Mouse (Mus musculus) CH12.LX (cell line): ENCODE measurements at regions not wholly inside any gene's neighbourhood (a gene's known extent, or its start where the extent isn't known, plus 50 kb on each side); places are given as distances from the start of the nearest gene placed in this dataset.

Experiments
- DNase-seq: peaks from one replicate; pipeline ENCODE4 v3.0.0-alpha.2; 2013; ENCODE audit errors: extremely low read depth
- H3K27ac ChIP-seq: 2 replicates; pipeline ENCODE4 v1.5.1; 2012; ENCODE audit warnings: low read depth, mild to moderate bottlenecking, control low read depth, moderate library complexity; ENCODE audit not compliant: insufficient read depth
- H3K27me3 ChIP-seq: replicated peaks from 2 replicates; pipeline ENCODE3; 2012; ENCODE audit warnings: inconsistent platforms
- H3K36me3 ChIP-seq, 2 experiments: replicated peaks in 1 of 2; 2 replicates each; pipeline versions ENCODE3 to v1.6.1; 2012; ENCODE audit warnings: inconsistent platforms in 1 of 2, low read length in 1 of 2, mild to moderate bottlenecking in 1 of 2, mixed read lengths in 1 of 2, moderate library complexity in 1 of 2; ENCODE audit not compliant: control insufficient read depth in 1 of 2, insufficient read depth in 1 of 2
- H3K4me1 ChIP-seq, 2 experiments: 2 replicates each; pipeline ENCODE4 v1.6.1; 2012; ENCODE audit warnings: inconsistent platforms in 1 of 2, moderate library complexity in 1 of 2; ENCODE audit not compliant: insufficient read depth in 2 of 2, control insufficient read depth in 1 of 2
- H3K4me2 ChIP-seq: 2 replicates; pipeline ENCODE4 v1.6.1; 2012; ENCODE audit warnings: low read depth, mild to moderate bottlenecking, control low read depth; ENCODE audit not compliant: poor library complexity, insufficient read depth, severe bottlenecking
- H3K4me3 ChIP-seq, 3 experiments: fragments of 150-350 bp in 1 of 3; sonication (generic) in 1 of 3; replicated peaks in 1 of 3; 2 replicates each; pipeline versions ENCODE3 to v1.5.1; 2011 to 2012; ENCODE audit warnings: low read depth in 2 of 3, low read length in 2 of 3, mild to moderate bottlenecking in 2 of 3, moderate library complexity in 2 of 3, control low read depth in 1 of 3, improper control_type of control experiment in 1 of 3, inconsistent platforms in 1 of 3, mixed read lengths in 1 of 3; ENCODE audit not compliant: poor library complexity in 1 of 3
- H3K79me2 ChIP-seq: replicated peaks from 2 replicates; pipeline ENCODE4 v1.6.1; 2012; ENCODE audit warnings: mild to moderate bottlenecking, moderate library complexity; ENCODE audit not compliant: control insufficient read depth, poor library complexity, insufficient read depth, severe bottlenecking; ENCODE audit errors: extremely low read depth
- H3K9ac ChIP-seq: 2 replicates; pipeline ENCODE4 v1.6.1; 2012; ENCODE audit warnings: low read depth, mild to moderate bottlenecking, control low read depth, moderate library complexity; ENCODE audit not compliant: insufficient read depth
- H3K9me3 ChIP-seq: replicated peaks from 2 replicates; pipeline ENCODE3; 2012; ENCODE audit warnings: low read length, inconsistent platforms, mixed read lengths
- BHLHE40 ChIP-seq: IDR thresholded peaks from 2 replicates; pipeline ENCODE4 v1.6.1; 2011; ENCODE audit warnings: mild to moderate bottlenecking, low read depth, low read length, improper control_type of control experiment
- CHD2 ChIP-seq: IDR thresholded peaks from 2 replicates; pipeline ENCODE4 v1.6.1; 2011; ENCODE audit warnings: low read length, improper control_type of control experiment
- CTCF ChIP-seq, 2 experiments: IDR thresholded peaks in 1 of 2; conservative IDR thresholded peaks in 1 of 2; 2 replicates each; pipeline ENCODE4 v1.5.1; 2011 to 2012; ENCODE audit warnings: low read depth in 2 of 2, low read length in 2 of 2, improper control_type of control experiment in 1 of 2, inconsistent platforms in 1 of 2, mild to moderate bottlenecking in 1 of 2, moderate library complexity in 1 of 2
- GABPA ChIP-seq: IDR thresholded peaks from 2 replicates; pipeline ENCODE4 v1.6.1; 2012; ENCODE audit warnings: low read depth, low read length, improper control_type of control experiment, inconsistent platforms; ENCODE audit not compliant: insufficient replicate concordance
- JUND ChIP-seq: conservative IDR thresholded peaks from 2 replicates; pipeline ENCODE4 v1.6.1; 2011; ENCODE audit warnings: low read depth, low read length, improper control_type of control experiment
- KAT2A ChIP-seq: IDR thresholded peaks from 2 replicates; pipeline ENCODE4 v1.6.1; 2012; ENCODE audit warnings: low read length, improper control_type of control experiment, inconsistent platforms; ENCODE audit not compliant: insufficient replicate concordance
- MAFK ChIP-seq: IDR thresholded peaks from 2 replicates; pipeline ENCODE4 v1.6.1; 2011; ENCODE audit warnings: low read length, improper control_type of control experiment; ENCODE audit not compliant: insufficient replicate concordance
- MEF2A ChIP-seq: IDR thresholded peaks from 2 replicates; pipeline ENCODE4 v1.6.1; 2014; ENCODE audit warnings: low read depth, mild to moderate bottlenecking, inconsistent platforms, low read length, improper control_type of control experiment, borderline replicate concordance
- MXI1 ChIP-seq: IDR thresholded peaks from 2 replicates; pipeline ENCODE4 v1.6.1; 2011; ENCODE audit warnings: mild to moderate bottlenecking, low read depth, low read length, improper control_type of control experiment
- MYC ChIP-seq: IDR thresholded peaks from 2 replicates; pipeline ENCODE4 v1.6.1; 2011; ENCODE audit warnings: low read depth, mild to moderate bottlenecking, improper control_type of control experiment, low read length
- PAX5 ChIP-seq: IDR thresholded peaks from 2 replicates; pipeline ENCODE4 v1.6.1; 2012; ENCODE audit warnings: low read length, inconsistent platforms, mixed read lengths
- RAD21 ChIP-seq: IDR thresholded peaks from 2 replicates; pipeline ENCODE4 v1.6.1; 2011; ENCODE audit warnings: low read depth, mild to moderate bottlenecking, low read length, improper control_type of control experiment, moderate library complexity
- RCOR1 ChIP-seq: conservative IDR thresholded peaks from 2 replicates; pipeline ENCODE4 v1.6.1; 2012; ENCODE audit warnings: low read depth, mild to moderate bottlenecking, inconsistent platforms, low read length, improper control_type of control experiment
- TBP ChIP-seq: conservative IDR thresholded peaks from 2 replicates; pipeline ENCODE4 v1.6.1; 2011; ENCODE audit warnings: low read depth, low read length, improper control_type of control experiment
- TCF12 ChIP-seq: IDR thresholded peaks from 2 replicates; pipeline ENCODE4 v1.6.1; 2014; ENCODE audit warnings: low read depth, mild to moderate bottlenecking, inconsistent platforms, low read length, improper control_type of control experiment
- dilution Hi-C: fragments of 300-500 bp; cut with MboI; formaldehyde crosslinking; loops from 2 replicates; pipeline ENCODE4 v1.14.3; 2020; ENCODE audit warnings: low sequenced_read_pairs; ENCODE audit not compliant: extremely low pct_unique_long_range_greater_than_20kb, extremely low pct_ligation_motif_present
- in situ Hi-C: fragments of 300-500 bp; cut with MboI; formaldehyde crosslinking; loops from 3 replicates; pipeline ENCODE4 v1.14.3; 2019; ENCODE audit warnings: low sequenced_read_pairs, low pct_ligation_motif_present, low pct_unique_long_range_greater_than_20kb, mixed read lengths

DNA sequence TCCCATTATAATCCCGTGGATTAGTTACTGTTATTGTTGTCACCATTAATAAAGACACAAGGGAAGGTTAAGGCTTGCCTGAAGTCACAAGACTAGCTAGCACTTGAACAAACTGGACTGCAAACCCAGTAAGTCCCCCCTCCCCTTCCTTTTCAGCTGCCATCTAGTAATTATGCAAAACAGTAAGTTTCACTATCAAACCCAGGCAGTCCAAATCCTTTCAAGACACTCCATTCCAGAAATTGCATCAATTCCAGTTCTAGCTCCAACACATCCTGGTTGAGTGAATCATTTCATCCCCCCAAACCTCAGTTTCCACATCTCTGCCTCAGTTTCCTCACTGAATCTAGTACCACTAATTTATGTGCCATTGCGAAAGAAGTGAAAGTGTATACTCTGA is 129.7 kb upstream of the Plxnc1 start:
- peak overlapping the region; percentile 94 for H3K4me2 ChIP-seq
- in situ Hi-C loops: no loop called here
- no peaks in the 10 kb centered on the region for H3K36me3 ChIP-seq

DNA sequence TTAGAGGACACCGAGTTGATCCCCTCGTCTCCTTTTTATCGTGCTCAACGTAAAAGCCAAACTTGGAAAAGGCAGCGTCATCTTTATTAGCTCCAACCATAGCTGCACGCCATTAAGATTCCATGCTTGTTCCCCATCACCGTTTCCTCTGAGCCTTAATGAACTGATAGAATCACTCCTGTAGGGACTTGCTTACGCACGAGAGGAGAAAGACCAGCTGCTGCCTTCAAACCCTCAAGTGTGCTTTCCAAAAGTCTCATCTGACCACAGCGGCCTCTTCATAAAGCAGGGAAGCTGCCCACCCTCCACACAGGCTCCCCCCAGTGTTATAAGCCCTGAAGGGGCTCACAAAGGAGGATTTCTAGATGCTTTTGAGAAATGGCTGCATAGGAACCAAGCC is 123.3 kb upstream of the Plxnc1 start:
- H3K4me2 ChIP-seq: no peak overlapping the region
- dilution Hi-C loops: no loop called here
- TF ChIP-seq RAD21: no peak
- DNase-seq: no peak
- in situ Hi-C loops: no loop called here
- no peaks in the 10 kb centered on the region for H3K36me3 ChIP-seq
- H3K27ac ChIP-seq: no peak overlapping the region
- H3K79me2 ChIP-seq: no peaks in the 10 kb centered on the region
- H3K9me3 ChIP-seq: no peaks in the 10 kb centered on the region
- no peaks in the 10 kb centered on the region for H3K27me3 ChIP-seq
- no peak overlapping the region for H3K4me3 ChIP-seq
- H3K4me1 ChIP-seq: no peaks in the 10 kb centered on the region
- H3K9ac ChIP-seq: no peak overlapping the region

More for the DNA sequence above, 129.7 kb upstream of the Plxnc1 start:
- DNase-seq: peak; percentile 52
- Histone ChIP-seq H3K4me1 (peaks cover 9 to 22% of the 10 kb centered on the region in 2 experiments), H3K27me3 (no peaks in the 10 kb centered on the region), H3K9me3 (no peaks in the 10 kb centered on the region), H3K79me2 (no peaks in the 10 kb centered on the region), H3K4me3 (peak overlapping the region in 1 of 3 experiments; percentile 7), H3K9ac (no peak overlapping the region), H3K27ac (no peak overlapping the region)
- dilution Hi-C loops: no loop called here
- no peak for TF ChIP-seq RCOR1
- peak; percentile 38; the same call in 1 of the 2 replicates for TF ChIP-seq BHLHE40
- no peak for TF ChIP-seq KAT2A

DNA sequence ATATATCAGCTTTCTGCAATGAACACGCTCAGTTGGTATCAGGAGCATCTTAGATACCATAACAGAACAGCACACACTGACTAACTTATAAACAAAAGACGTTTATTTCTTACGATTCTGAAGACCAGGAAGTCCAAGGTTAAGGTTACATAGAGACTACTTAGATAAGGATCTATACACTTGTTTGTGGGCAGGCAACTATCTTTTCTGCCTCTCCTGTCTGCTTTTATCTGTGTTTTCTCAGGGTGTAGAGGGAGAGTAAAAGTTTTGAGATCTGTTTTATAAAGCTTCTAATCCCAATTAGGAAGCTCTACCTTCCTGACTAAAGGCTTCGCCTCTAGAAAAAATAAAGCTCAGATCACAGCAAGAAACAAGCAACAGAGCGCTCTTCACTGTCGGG is 122.1 kb upstream of the Plxnc1 start:
- no peak for TF ChIP-seq MXI1
- no peak for TF ChIP-seq TCF12
- no peak for TF ChIP-seq GABPA
- TF ChIP-seq MEF2A: no peak
- TF ChIP-seq RAD21: no peak
- TF ChIP-seq TBP: no peak
- no peak for TF ChIP-seq JUND
- no peak for TF ChIP-seq MYC
- no peak for TF ChIP-seq PAX5
- TF ChIP-seq KAT2A: no peak
- TF ChIP-seq CTCF (conservative IDR thresholded peaks at IDR 0.05 in 1 of 2, IDR thresholded peaks at IDR 0.05 in 1 of 2; ENCODE audit: low read depth in 2 of 2, low read length in 2 of 2): no peak
- TF ChIP-seq MAFK: no peak
- TF ChIP-seq CHD2: no peak
- dilution Hi-C loops (no loop called here), in situ Hi-C loops (no loop called here)
- no peak for DNase-seq
- Histone ChIP-seq H3K27me3 (no peaks in the 10 kb centered on the region), H3K27ac (no peak overlapping the region), H3K4me2 (no peak overlapping the region), H3K79me2 (no peaks in the 10 kb centered on the region), H3K4me1 (no peaks in the 10 kb centered on the region), H3K9me3 (no peaks in the 10 kb centered on the region), H3K4me3 (no peak overlapping the region), H3K9ac (no peak overlapping the region), H3K36me3 (no peaks in the 10 kb centered on the region)
